Mouse (Mus musculus) activated CD4-positive, CD25-positive, alpha-beta regulatory T cell, adult 4 months (primary cell): ENCODE results near the gene Matk. TPM values are rescaled to one million over a fixed set of nuclear protein-coding genes. Genes with fewer than 3 reads are reported as not detected.
"Not testable (repeated sequence)": the region's sequence is repeated elsewhere in the genome, so short reads cannot be mapped to it uniquely, and the experiment has no call there.

Experiments used
- ATAC-seq: one replicate; pipeline ENCODE4 v1.8.0; 2017
- polyA plus RNA-seq, 2 experiments: library from polyadenylated mRNA; unstranded; fragments of 100-300 nt; shearing (Covaris generic); gene quantifications; one replicate each; pipeline ENCODE4 v1.2.1; 2017

Gene Matk
- polyA plus RNA-seq, result 10 to 100 TPM; 54.3 to 64.7 TPM

- peak; percentile 68 for ATAC-seq
Observed at GRCm38 (mm10) chr10:81252424-81253419, at the start of gene Matk. TSS of gene Matk (plus strand) at chr10:81252935.

GRCm38 (mm10) chr10:81202978-81203720, 49.6 kb upstream of the Matk start:
- no peak for ATAC-seq

- ATAC-seq, result no peak
Observed at GRCm38 (mm10) chr10:81204137-81204536, 48.6 kb upstream of the Matk start.

GRCm38 (mm10) chr10:81210154-81210553, 42.6 kb upstream of the Matk start:
- no peak for ATAC-seq

- ATAC-seq, result no peak
Observed at GRCm38 (mm10) chr10:81216260-81216659, 36.5 kb upstream of the Matk start.

- no peak for ATAC-seq
Observed at GRCm38 (mm10) chr10:81216810-81217209, 35.9 kb upstream of the Matk start.

GRCm38 (mm10) chr10:81217267-81217666, 35.5 kb upstream of the Matk start:
- not testable (repeated sequence) for ATAC-seq

- ATAC-seq, result peak; percentile 54
Observed at GRCm38 (mm10) chr10:81217964-81218363, 34.8 kb upstream of the Matk start.

GRCm38 (mm10) chr10:81221402-81222015, 31.2 kb upstream of the Matk start:
- no peak for ATAC-seq

- ATAC-seq, result not testable (repeated sequence)
Observed at GRCm38 (mm10) chr10:81223731-81224130, 29.0 kb upstream of the Matk start.

GRCm38 (mm10) chr10:81229735-81230437, 22.8 kb upstream of the Matk start:
- ATAC-seq, result peak; percentile 17

- ATAC-seq, result peak; percentile 49
Observed at GRCm38 (mm10) chr10:81230438-81231332, 22.1 kb upstream of the Matk start, which contains the start of gene Atcay. TSS of gene Atcay (minus strand) at chr10:81230833.

- ATAC-seq, result no peak
Observed at GRCm38 (mm10) chr10:81231436-81231835, 21.3 kb upstream of the Matk start.

GRCm38 (mm10) chr10:81232580-81233225, 20.0 kb upstream of the Matk start, which contains the start of gene Zfr2:
TSS of gene Zfr2 (plus strand) at chr10:81233155.
- ATAC-seq, result peak; percentile 86

- no peak for ATAC-seq
Observed at GRCm38 (mm10) chr10:81233226-81233585, 19.5 kb upstream of the Matk start.

- no peak for ATAC-seq
Observed at GRCm38 (mm10) chr10:81234206-81234605, 18.5 kb upstream of the Matk start.

- ATAC-seq, result no peak
Observed at GRCm38 (mm10) chr10:81236471-81237268, 16.1 kb upstream of the Matk start.

GRCm38 (mm10) chr10:81238618-81239017, 14.1 kb upstream of the Matk start:
- ATAC-seq, result no peak

- no peak for ATAC-seq
Observed at GRCm38 (mm10) chr10:81240876-81241275, 11.9 kb upstream of the Matk start.

- no peak for ATAC-seq
Observed at GRCm38 (mm10) chr10:81242021-81242420, 10.7 kb upstream of the Matk start.
